20 mouse cellular contexts compared by ENCODE assay signal in genomic region chr11:22923606-22924005, GRCm38 (mm10).
"Had no signal": no experiment of that assay in that cellular context is flagged by ENCODE, and none has a peak within 500 bp of the region (broad histone marks: within the 10 kb centered on the region; RNA-seq: fewer than 3 reads in every experiment).

No protein-coding gene starts in this region.

- H3K9me3 ChIP-seq: limb, embryonic 12.5 days; limb, embryonic 15.5 days; midbrain, embryonic 13.5 days; neural tube, embryonic 13.5 days; stomach, embryonic 15.5 days had no signal

- ATAC-seq: intestine, embryonic 16.5 days; liver, postnatal 0 days; lung, postnatal 0 days; midbrain, embryonic 13.5 days had no signal

- H3K27me3 ChIP-seq: limb, embryonic 12.5 days; limb, embryonic 15.5 days; midbrain, embryonic 13.5 days; neural tube, embryonic 13.5 days; stomach, embryonic 15.5 days had no signal

- DNase-seq: kidney, adult 18-20 months; kidney, postnatal 14 days; kidney, postnatal 4 days; liver, postnatal 0 days; lung, embryonic 14.5 days; right cerebral cortex, postnatal 25 days; spleen, adult 18-20 months; thymus, postnatal 25 days had no signal

- H3K4me2 ChIP-seq: limb, embryonic 12.5 days; limb, embryonic 15.5 days; liver, embryonic 11.5 days; lung, embryonic 14.5 days; midbrain, embryonic 13.5 days; neural tube, embryonic 13.5 days; stomach, embryonic 15.5 days had no signal

- H3K27ac ChIP-seq: left cerebral cortex, adult 2 months; limb, embryonic 12.5 days; limb, embryonic 15.5 days; liver, embryonic 14.5 days; macrophage; midbrain, embryonic 13.5 days; neural tube, embryonic 13.5 days; stomach, embryonic 15.5 days had no signal

- H3K36me3 ChIP-seq: limb, embryonic 12.5 days; limb, embryonic 15.5 days; midbrain, embryonic 13.5 days; neural tube, embryonic 13.5 days; stomach, embryonic 15.5 days had no signal

- H3K4me3 ChIP-seq: left cerebral cortex, adult 2 months; limb, embryonic 12.5 days; limb, embryonic 15.5 days; midbrain, embryonic 13.5 days; myocyte; neural tube, embryonic 13.5 days; stomach, embryonic 15.5 days had no signal

- H3K4me1 ChIP-seq: limb, embryonic 12.5 days; limb, embryonic 15.5 days; stomach, embryonic 15.5 days had no signal

- H3K9ac ChIP-seq: limb, embryonic 12.5 days; limb, embryonic 15.5 days; liver, embryonic 14.5 days; liver, postnatal 0 days; lung, embryonic 14.5 days; midbrain, embryonic 13.5 days; neural tube, embryonic 13.5 days; stomach, embryonic 15.5 days had no signal
